Mouse (Mus musculus) ovary, adult 2 months (tissue): ENCODE data around the gene Gm3383. TPM values are rescaled to one million over a fixed set of nuclear protein-coding genes. Genes with fewer than 3 reads are reported as not detected.

Experiments used
- polyA plus RNA-seq: library from polyadenylated mRNA; depleted of rRNA; stranded (reverse); fragments of >200 nt; gene quantifications from 2 replicates; pipeline ENCODE4 v1.2.3, GENCODE M21; 2012; rRNA removed

Gene Gm3383
- 0.23 TPM in 1 of 2 replicates, not detected in the other for polyA plus RNA-seq

GRCm38 (mm10) chr14:5807882-5808281, at the start of gene Gm3383:
Gm3383 (minus strand) TSS chr14:5807982.

GRCm38 (mm10) chr14:5830229-5830628, 22.4 kb upstream of the Gm3383 start, which contains the start of gene Gm3424:
Gm3424 (minus strand) TSS chr14:5830329.

GRCm38 (mm10) chr14:5741477-5741876, 66.3 kb downstream of the Gm3383 start, which contains the start of gene Gm3373:
Gm3373 (minus strand) TSS chr14:5741577.

GRCm38 (mm10) chr14:5687357-5687756, 120.4 kb downstream of the Gm3383 start, which contains the start of gene Gm9603:
Gm9603 (minus strand) TSS chr14:5687457.

GRCm38 (mm10) chr14:5632928-5633327, 174.9 kb downstream of the Gm3383 start, which contains the start of gene Gm8265:
Gm8265 (minus strand) TSS chr14:5633028.

Other genes starting within 250 kb of the Gm3383 start
- gene Gm8265, start 175.0 kb downstream of the Gm3383 start, polyA plus RNA-seq, result not detected in 2 replicates
- not detected in 2 replicates for gene Gm9603, start 120.5 kb downstream of the Gm3383 start, polyA plus RNA-seq
- 0.53 TPM in 1 of 2 replicates, not detected in the other for gene Gm3373, start 66.4 kb downstream of the Gm3383 start, polyA plus RNA-seq
- gene Gm3424, start 22.3 kb upstream of the Gm3383 start, polyA plus RNA-seq, result not detected in 2 replicates
- not detected in 2 replicates for gene Gm8237, start 72.4 kb upstream of the Gm3383 start, polyA plus RNA-seq
- gene Gm3248, start 153.8 kb upstream of the Gm3383 start, polyA plus RNA-seq, result not detected in 2 replicates
- gene Gm3453, start 171.2 kb upstream of the Gm3383 start, polyA plus RNA-seq, result not detected in 2 replicates